Mouse (Mus musculus): ENCODE data around the gene Olfr1420. TPM values are rescaled to one million over a fixed set of nuclear protein-coding genes. Genes with fewer than 3 reads are reported as not detected.
"Not testable (repeated sequence)": the region's sequence is repeated elsewhere in the genome, so short reads cannot be mapped to it uniquely, and the experiment has no call there.

Olfr1420 gene
- not detected in 3 replicates for total RNA-seq (2017)

DNA sequence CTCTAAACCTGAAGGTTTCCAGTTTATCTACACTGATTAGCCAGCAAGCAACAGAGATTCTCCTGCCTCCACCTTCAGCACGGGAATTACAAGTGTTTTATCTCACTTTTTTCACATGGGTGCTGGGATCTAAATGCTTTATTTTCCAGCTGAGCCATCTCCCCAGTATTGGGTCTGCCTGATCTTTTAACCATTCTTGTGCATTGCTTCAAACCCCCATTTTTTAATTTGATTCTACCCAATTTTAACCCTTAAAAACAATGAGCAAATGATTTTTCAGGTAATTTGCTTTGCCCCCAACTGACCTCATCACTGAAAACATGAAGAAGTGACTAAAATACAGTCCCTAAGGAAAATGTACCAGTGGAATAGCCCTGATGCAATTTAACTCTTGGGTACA lies at the start of gene Olfr1420:
TSS of gene Olfr1420 (plus strand) at position 301 of the 400 bp plus-strand sequence.
- ATAC-seq (replicated peaks; ENCODE audit: insufficient number of reproducible peaks, low FRiP score, low TSS enrichment, poor library complexity, severe bottlenecking) = no peak

DNA sequence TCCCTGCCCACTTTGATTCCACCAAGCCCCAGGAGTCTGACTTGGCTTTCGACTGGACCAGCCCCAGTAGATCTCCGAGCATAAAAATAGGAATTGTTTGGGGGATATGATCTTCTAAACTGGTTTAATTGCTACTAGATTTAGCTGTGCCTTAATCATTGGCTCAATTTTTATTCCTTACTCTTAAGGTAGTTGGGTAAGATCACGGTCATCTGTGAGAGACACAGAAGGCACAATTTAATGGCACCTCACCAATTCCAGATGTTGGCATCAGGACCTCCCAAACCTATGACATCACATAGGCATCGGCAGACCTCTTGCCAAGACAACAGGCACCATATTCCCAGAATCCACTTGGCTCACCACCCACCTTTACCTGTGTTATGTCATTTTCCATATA lies 47.2 kb upstream of the Olfr1420 start, which contains the start of gene Olfr1417:
TSS of gene Olfr1417 (minus strand) at position 101 of the 400 bp plus-strand sequence.
- ATAC-seq (replicated peaks; ENCODE audit: insufficient number of reproducible peaks, low FRiP score, low TSS enrichment, poor library complexity, severe bottlenecking) = no peak

DNA sequence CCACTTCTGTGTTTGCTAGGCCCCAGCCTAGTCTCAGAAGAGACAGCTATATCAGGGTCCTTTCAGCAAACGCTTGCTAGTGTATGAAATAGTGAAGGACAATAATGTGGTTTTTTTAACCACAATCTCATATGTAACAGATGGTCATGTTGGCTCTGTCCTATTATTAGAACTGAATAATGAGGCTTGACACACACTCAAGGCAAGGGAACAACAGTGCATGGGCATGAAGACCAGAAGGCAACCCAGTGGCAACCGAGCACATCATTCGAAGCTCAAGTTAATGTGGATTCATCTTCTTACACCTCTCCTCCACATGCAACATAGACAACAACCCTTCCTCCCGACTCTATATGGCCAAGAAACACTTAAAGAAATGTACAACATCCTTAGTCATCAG lies 40.0 kb upstream of the Olfr1420 start:
- ATAC-seq (replicated peaks; ENCODE audit: insufficient number of reproducible peaks, low FRiP score, low TSS enrichment, poor library complexity, severe bottlenecking) = no peak

DNA sequence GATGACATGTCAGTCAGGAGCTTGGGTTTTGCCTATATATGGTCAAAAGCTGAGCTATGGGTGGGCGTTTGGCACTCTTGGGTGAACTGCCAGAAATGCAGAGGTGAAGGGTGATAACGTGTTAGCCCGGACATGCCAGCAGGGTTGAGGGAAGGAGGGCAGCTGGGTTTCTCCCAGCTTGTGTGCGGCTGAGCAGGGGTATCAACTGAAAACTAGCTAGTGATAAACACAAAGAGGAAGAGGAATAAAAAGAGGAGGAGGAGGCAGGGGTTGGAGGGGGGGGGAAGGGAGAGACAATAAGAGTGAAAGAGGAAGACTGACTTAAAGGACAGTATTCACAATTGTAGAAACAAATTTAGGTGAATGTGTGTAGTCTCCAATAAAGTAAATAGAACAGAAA lies 33.7 kb upstream of the Olfr1420 start:
- no peak for ATAC-seq (replicated peaks; ENCODE audit: insufficient number of reproducible peaks, low FRiP score, low TSS enrichment, poor library complexity, severe bottlenecking)

DNA sequence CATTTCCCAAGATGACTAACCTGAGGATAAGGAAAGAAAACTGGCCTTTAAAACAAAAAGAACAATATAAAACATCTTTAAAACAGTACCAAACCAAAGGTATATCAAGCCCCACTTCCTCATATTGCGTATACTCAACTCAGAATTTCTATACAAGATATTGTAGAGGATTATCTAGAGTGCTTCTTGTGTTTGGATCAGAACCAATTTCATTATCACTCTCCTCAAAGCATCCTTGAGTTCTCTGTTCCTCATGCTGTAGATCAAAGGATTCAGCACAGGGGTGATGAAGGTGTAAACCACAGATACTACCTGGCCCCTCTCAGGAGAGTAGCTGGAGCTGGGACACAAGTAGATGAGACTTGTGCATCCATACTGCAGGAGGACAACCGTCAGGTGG lies 31.5 kb upstream of the Olfr1420 start:
- ATAC-seq (replicated peaks; ENCODE audit: insufficient number of reproducible peaks, low FRiP score, low TSS enrichment, poor library complexity, severe bottlenecking) = no peak

DNA sequence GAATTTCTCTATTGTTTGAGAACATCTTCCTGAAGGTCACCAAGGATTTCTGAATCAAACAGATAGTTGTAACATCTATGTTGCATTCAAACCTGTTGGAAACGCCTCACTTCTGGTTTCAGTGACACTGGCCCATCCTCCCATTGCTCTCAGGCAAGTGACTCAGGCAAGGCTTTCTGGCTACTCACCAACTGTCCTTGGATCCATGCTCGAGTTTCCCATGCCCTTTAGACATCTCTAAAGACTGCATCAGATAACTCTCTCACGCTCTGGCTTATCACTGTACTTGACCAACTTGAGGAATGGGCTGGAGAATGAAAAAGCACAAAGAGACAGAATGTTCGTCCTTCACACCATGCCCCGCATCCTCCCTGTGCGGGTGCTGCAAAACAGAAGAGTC lies 29.9 kb upstream of the Olfr1420 start:
- ATAC-seq (replicated peaks; ENCODE audit: insufficient number of reproducible peaks, low FRiP score, low TSS enrichment, poor library complexity, severe bottlenecking) = no peak

DNA sequence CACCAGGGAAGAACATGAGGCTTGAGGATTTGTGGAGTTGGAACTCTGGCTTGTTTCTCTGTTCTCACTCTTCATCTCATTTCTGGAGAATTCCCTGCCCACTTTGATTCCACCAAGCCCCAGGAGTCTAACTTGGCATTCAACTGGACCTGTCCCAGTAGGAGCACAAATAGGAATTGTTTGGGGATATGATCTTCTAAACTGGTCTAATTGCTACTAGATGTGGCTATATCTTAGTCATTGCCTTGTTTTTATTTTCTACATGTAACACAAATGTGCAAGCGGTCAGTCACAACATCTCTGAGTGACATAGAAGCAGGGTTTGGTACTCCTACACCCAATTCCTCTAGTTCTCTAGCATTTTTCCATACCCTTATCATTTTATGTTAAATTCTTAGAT lies 25.4 kb upstream of the Olfr1420 start, which contains the start of gene Olfr1418:
TSS of gene Olfr1418 (minus strand) at position 101 of the 400 bp plus-strand sequence.
- ATAC-seq (replicated peaks; ENCODE audit: insufficient number of reproducible peaks, low FRiP score, low TSS enrichment, poor library complexity, severe bottlenecking) = no peak

DNA sequence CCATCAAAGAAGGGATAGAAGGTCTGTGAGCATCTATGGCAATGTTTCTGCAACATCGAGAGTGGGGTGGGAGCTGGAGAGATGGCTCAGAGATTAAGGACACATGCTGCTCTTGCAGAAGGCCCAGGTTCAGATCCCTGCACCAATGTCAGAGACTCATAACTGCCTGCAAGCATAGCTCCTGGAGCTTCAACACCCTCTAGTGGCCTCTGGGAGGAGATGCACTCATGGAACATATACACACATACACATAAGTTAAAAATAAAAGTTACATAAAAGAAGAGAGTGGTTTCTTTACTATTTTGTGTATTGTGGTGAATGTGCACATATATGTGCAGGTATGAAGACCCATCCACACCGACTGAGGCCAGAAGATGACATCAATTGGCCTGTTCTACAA lies 18.5 kb upstream of the Olfr1420 start:
- no peak for ATAC-seq (replicated peaks; ENCODE audit: insufficient number of reproducible peaks, low FRiP score, low TSS enrichment, poor library complexity, severe bottlenecking)

DNA sequence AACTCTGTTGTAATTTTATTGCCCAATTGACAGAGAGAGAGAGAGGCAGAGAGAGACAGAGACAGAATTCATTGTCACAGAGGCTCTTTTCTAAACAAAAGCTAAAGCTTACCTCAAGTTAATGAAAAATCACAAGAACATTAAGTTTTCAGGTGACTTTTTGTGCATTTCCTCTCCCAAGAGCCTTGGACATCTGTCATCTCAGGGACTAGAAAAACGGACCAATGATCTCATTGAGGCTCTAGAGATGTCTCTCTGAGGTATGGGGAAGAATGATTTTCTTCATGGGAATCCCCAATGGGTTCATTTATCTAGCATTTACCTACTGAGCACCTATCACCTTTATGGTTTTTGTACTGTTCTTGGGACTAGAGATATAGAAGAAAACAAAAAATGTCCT lies 11.4 kb upstream of the Olfr1420 start, which contains the start of gene Olfr1419:
TSS of gene Olfr1419 (minus strand) at position 101 of the 400 bp plus-strand sequence.
- ATAC-seq (replicated peaks; ENCODE audit: insufficient number of reproducible peaks, low FRiP score, low TSS enrichment, poor library complexity, severe bottlenecking) = no peak

DNA sequence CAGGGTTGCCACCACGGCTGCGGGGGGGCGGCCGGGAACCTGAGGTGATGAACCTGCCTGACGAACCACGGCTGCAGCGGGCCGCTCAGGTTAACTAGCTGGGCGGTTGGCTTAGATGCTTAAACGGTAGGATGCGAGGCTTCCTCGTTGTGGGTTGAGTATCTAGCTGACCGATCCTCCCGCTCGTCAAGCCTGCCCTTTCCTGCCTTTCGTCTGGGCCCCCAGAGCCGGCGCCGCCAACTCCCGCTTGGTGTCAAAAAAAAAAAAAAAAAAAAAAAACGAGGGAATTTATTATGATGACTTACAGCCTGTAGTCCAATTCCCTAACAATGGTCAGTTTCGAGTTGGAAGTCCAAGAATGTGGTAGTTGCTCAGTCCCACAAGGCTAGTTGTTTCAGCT lies 8.0 kb upstream of the Olfr1420 start:
- ATAC-seq (replicated peaks; ENCODE audit: insufficient number of reproducible peaks, low FRiP score, low TSS enrichment, poor library complexity, severe bottlenecking) = not testable (repeated sequence)

DNA sequence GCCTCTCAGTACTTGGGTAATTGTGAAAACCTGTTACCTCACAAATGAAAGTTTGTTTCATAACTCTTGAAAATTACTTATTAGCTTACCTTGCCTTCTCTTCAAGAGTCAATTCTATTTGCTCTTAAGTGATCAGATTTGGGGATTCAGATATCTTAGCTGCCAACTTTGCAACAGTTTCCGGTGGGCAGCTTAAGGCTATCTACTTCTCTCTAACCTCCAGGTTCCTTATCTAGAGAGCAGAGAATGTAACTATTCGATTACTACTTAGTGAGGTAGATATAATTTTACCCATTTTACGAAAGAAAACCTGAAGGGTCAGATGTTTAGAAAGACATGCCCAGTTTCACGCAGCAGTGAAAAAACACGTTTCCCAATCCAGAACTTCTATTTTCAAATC lies 24.7 kb downstream of the Olfr1420 start:
- no peak for ATAC-seq (replicated peaks; ENCODE audit: insufficient number of reproducible peaks, low FRiP score, low TSS enrichment, poor library complexity, severe bottlenecking)

DNA sequence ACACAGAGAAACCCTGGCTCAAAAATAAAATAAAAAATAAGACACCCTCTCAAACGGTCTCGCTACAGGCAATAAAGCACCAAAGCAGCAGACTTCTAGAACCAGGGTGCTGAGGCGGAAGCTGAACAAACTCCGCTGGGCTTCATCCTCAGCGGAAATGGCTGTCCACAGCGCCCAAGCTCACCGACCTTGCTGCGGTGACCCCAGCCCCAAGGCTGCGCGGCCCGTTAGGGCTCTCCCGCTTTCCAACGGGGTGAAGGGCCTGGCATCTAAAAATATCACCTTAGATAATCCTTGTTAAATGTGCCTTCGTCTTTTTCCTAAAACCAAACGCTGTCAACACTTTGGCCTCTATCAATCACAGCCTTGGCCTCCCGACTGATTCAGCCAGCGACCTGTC lies 25.2 kb downstream of the Olfr1420 start:
- ATAC-seq (replicated peaks; ENCODE audit: insufficient number of reproducible peaks, low FRiP score, low TSS enrichment, poor library complexity, severe bottlenecking) = no peak

DNA sequence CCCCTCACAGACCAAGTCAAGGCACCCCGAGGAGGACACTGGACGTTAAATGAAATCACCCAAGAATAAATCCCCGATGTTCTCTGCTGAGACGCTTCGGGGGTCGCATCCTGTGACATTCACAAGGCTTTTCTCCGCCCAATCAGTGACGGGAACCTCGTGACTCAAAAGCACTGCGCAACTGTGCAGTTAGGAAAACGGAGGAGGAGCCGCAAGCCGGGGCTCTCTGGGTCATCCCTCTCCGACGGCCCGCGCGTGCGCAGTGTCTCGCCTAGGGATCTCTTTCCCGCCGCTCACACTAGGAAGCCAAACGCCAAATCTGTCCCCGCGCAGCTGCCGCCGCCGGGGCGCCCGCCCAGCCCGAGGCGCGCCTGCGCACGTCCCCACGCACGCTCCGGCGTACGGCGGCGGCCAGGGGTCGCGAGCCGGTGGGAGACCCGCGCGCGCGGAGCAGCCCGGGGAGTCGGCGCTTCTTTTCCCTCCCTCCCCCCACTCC lies 25.7 kb downstream of the Olfr1420 start, which contains the start of gene Patl1:
TSS of gene Patl1 (plus strand) at position 363 of the 496 bp plus-strand sequence.
- peak; percentile 95 for ATAC-seq (replicated peaks; ENCODE audit: insufficient number of reproducible peaks, low FRiP score, low TSS enrichment, poor library complexity, severe bottlenecking)

DNA sequence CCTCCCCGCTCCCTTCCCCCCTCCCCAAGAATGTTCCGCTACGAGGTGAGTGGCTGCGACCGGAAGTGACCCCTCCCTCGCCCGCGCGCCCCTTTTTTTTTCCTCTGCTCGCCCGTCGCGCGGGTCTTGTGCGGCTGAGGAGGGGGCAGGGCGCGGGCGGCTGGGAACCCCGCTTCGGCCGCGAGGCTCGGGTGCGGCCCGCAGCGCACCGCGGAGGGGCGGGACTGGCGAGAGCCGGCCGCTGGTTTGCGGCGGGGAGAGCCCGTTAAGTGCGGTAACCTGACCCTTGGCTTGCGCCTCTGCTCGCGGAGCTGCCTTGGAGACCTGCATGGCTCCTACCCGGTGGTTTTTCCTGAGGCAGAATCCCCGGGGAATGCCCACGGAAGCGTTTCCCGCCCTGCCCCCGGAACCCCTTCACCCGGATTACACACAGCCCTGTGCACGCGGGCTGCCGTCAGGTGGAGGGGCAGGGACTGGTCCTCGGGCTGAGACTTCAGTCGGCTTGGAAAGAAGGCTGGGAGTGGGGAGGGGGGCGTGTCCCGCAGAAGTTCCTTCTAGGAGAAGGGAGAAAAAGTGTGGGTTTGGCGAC lies 26.3 kb downstream of the Olfr1420 start:
- ATAC-seq (replicated peaks; ENCODE audit: insufficient number of reproducible peaks, low FRiP score, low TSS enrichment, poor library complexity, severe bottlenecking) = no peak

DNA sequence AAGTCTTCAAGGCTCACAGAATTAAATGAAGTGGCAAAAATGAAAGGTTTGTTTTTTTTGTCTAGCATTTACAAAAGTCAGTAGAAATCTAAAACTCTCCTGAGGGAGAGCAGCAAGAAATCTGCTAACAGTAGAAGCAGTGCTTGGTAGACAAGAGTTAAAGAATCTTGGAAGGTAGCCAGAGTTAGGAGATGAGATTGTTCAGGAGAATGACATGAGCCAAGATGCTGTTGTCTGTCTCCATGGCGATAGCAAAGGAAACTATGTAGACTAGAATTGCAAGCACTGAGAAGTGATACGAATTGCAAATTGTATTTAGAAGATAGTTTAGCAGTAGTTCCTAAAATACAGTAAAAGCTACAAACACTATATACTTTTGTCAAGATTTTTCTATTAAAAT lies 29.4 kb downstream of the Olfr1420 start:
- no peak for ATAC-seq (replicated peaks; ENCODE audit: insufficient number of reproducible peaks, low FRiP score, low TSS enrichment, poor library complexity, severe bottlenecking)

DNA sequence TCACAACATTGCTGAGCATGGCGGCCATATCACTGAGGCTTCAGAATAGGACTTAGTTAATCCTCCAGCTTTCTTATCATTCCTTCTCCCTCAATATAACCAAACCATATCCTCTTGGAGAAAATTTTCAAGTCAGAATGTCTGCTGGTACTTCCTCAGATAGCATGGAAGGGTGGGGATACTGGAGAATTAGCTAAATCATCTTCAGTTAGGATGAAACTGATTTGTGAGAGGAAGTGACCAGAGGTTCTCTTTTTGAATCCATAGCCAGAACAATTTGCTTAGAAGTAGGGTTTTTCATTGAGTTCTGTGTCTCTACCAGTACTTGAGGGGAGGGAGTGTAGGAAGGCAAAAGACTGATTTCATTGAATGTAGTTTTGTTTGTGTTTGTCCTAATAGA lies 35.7 kb downstream of the Olfr1420 start:
- ATAC-seq (replicated peaks; ENCODE audit: insufficient number of reproducible peaks, low FRiP score, low TSS enrichment, poor library complexity, severe bottlenecking) = no peak

DNA sequence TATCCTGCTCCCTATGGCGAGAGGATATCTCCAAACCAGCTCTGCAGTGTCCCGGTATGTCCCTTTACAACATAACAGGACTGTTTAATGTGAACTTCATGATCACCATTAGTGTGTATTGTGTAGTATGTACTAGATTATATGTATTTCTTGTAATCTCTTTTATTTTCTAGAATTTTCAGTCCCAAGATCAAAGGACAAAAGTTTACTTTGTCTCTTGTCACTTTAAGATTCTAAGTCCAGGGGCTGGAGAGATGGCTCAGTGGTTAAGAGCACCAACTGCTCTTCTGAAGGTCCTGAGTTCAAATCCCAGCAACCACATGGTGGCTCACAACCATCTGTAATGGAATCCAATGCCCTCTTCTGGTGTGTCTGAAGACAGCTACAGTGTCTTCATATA lies 36.1 kb downstream of the Olfr1420 start:
- ATAC-seq (replicated peaks; ENCODE audit: insufficient number of reproducible peaks, low FRiP score, low TSS enrichment, poor library complexity, severe bottlenecking) = not testable (repeated sequence)

DNA sequence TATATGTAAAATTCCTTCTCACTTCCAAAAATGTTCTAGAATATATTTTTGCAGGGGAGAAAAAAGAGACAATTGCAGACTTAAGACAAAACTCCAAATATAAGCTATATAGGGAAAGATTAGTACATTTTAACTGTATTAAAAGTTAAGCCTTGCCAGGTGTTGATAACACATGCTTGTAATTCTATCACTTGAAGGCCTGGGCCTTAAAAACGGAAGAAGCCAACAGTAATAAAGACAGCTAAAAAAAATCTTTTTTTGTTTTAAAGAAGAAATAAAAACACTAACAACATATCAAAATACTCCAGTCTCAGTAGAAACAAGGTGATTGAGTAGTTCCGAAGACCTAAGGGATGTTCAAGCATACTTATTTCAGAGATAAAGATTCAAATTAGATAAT lies 40.0 kb downstream of the Olfr1420 start:
- ATAC-seq (replicated peaks; ENCODE audit: insufficient number of reproducible peaks, low FRiP score, low TSS enrichment, poor library complexity, severe bottlenecking) = no peak

DNA sequence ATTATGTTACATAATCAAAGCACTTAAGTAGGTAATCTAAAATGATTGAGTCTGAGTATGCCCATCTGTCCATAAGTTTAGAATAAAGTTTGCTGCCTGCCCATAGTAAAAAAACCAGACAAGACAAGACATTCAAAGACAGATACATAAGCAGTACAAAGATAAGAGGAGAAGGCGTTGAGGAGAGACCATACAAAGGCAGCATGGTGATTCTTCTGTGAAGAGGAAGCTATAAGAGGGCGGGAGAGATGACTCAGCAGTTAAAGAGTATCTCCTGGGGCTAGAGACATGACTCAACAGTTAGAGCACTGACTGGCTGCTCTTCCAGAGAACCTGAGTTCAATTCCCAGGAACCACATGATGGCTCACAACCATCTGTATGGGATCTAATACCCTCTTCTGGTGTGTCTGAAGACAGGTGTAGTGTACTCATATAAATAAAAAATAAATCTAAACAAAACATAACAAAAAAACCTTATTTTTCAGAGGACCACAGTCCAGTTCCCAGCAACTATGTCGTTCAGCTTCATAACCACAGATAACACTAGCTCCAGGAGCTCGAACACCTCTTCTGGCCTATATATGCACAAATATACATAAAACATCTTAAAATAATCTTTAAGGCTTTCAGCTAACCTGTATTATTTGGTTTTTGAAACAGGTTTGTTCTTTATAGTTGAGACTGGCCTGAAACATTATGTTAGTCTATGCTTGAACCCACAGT lies 41.8 kb downstream of the Olfr1420 start:
- ATAC-seq (replicated peaks; ENCODE audit: insufficient number of reproducible peaks, low FRiP score, low TSS enrichment, poor library complexity, severe bottlenecking) = no peak

DNA sequence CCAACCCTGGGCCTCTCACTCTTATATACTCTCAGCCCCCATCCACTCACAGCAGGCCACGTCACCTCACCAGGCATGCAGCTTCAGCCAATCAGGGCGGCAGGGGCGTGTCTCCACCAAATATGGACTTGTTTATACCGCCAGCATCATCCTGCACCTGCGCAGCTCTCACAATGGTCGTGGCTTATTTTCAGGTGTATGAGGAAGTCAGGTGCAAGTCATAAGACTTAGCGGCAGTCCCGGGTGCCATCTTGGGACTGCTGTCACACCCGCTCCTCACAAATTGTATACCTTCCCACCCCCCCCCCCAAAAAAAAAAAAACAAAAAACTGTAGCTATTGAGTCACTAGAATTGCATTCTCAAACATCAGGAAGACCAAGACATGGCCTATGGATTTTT lies 60.1 kb downstream of the Olfr1420 start:
- ATAC-seq (replicated peaks; ENCODE audit: insufficient number of reproducible peaks, low FRiP score, low TSS enrichment, poor library complexity, severe bottlenecking) = not testable (repeated sequence)
